Mouse (Mus musculus): ENCODE data around the gene Xpo6.

Gene Xpo6

GRCm38 (mm10) chr7:126200178-126200996 lies at the start of gene Xpo6:
Xpo6 (minus strand) TSS chr7:126200501.
- DNase-seq (ENCODE audit: low read depth, low spot score): peak; percentile 90

- no peak for DNase-seq (ENCODE audit: low read depth, low spot score)
Measured at GRCm38 (mm10) chr7:126249986-126250385, 49.7 kb upstream of the Xpo6 start.

DNA sequence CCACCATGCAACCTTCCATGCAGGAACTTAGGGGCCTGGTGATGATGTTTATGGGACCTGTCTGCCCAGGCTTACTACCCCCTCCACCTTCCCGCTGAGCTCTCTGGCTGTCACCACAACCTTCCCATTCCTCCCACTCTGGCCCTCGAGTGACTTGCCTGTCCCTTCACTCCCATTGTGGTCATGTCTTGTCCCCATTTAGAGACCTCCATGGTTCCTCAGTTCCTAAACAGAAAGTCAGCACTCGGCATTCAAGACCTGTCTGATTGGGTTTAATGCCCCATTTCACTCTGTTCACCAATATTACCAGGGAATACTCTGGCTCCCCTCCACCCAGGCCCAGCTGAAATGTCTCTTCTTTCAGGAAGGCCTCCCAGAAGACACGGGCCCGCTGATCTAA lies 48.8 kb upstream of the Xpo6 start:
- no peak for DNase-seq (ENCODE audit: low read depth, low spot score)

GRCm38 (mm10) chr7:126248641-126249141 lies 48.4 kb upstream of the Xpo6 start:
- DNase-seq (ENCODE audit: low read depth, low spot score): no peak

- peak; percentile 59 for DNase-seq (ENCODE audit: low read depth, low spot score)
Measured at GRCm38 (mm10) chr7:126248088-126248487, 47.8 kb upstream of the Xpo6 start.

DNA sequence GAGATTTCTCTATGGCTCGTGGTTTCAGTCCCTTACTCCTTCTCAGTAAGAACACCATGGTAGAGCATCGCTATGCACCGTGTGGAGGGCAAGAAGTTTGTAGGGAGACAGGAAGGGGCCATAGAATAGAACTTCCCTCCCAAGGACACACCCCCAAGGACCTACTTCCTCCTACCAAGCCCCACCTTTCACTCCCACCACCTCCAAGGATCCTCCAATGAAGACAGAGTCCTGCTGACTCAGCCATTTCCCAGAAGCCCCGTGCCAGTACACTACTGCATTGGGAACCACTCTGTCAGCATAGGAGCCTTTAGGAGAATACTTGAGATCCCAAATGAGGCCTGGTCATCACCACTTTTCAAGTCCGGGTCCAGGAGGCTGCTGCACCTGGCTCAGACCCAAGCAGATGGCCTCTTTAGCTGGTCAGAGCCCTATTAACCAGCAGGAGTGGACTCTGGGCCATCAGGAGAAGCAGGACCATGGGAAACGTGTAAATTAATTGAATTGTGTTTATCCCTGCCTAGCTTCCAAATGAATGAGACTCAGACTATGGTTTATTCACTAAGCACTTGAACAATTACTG lies 44.0 kb upstream of the Xpo6 start:
- no peak for DNase-seq (ENCODE audit: low read depth, low spot score)

GRCm38 (mm10) chr7:126240814-126241360 lies 40.6 kb upstream of the Xpo6 start:
- no peak for DNase-seq (ENCODE audit: low read depth, low spot score)

DNA sequence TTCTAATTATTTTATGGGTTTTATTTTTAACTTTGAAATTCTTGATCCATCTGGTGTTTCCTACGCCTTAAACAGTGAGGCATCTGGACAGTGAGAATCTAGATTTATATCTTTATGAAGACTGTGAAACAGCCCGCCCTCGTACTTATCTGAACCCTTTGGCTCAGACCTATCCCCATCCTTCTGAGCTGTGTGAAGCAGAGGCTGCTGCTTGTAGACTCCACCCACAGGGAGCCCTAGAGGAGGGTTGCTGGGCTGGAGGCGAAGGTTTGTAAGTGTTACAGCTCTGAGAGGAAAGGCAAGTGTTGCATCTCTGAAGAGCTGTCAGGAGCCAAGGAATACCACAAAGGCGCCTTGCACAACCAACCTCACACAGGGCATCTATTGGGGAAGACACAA lies 36.5 kb upstream of the Xpo6 start:
- DNase-seq (ENCODE audit: low read depth, low spot score): no peak

DNA sequence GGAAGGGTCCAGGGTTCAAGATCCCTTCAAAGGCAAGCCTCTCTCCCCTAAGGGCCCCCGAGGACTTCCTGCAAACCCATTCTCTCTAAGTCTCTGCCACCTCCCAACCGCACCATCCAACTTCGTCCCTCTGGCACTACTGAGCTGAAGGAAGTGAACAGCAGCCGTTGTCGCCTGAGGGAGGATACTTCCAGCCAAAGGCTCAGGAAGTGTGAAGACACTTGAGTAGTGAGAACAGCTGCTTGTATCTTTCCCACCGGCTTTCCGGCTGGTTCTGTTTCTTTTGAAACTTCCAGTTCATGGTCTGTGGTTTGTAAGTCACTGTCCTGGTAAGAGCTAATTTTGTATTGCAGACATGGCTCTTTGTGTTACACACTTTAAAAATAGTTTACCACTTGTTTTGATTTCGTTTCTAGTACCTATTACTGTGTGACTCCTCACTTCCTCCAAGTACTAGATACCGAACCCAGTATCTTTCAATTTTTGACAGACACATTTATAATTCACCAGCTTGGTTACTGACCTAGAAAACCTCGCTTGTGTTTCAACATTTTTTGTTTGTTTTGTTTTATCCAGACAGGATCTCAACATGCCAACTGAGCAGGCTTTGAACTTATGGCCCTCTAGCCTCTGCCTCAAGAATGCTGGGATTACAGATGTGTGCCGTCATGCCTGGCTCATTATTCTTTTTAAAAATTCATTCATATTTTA lies 35.9 kb upstream of the Xpo6 start:
- DNase-seq (ENCODE audit: low read depth, low spot score): no peak

DNA sequence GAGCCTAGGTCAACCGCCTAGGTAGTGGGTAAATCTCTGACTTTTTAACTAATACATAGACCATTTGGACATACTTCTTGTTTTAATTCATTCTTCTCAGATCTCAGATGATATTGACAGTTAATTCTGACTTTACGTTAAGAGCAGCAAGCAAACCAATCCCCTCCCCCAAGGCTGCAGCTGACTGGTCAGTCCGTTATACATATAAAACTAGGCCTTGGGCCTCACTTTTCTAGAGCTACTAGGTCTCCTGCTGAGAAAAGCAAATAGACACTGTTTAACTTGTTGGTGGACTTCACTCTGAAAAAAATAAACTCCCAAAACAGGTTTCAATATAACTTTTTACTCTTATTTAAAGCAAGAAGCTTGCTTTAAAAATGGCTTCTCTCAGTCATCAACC lies 34.3 kb upstream of the Xpo6 start:
- no peak for DNase-seq (ENCODE audit: low read depth, low spot score)

- DNase-seq (ENCODE audit: low read depth, low spot score): no peak
Measured at GRCm38 (mm10) chr7:126232345-126233071, 32.2 kb upstream of the Xpo6 start.

DNA sequence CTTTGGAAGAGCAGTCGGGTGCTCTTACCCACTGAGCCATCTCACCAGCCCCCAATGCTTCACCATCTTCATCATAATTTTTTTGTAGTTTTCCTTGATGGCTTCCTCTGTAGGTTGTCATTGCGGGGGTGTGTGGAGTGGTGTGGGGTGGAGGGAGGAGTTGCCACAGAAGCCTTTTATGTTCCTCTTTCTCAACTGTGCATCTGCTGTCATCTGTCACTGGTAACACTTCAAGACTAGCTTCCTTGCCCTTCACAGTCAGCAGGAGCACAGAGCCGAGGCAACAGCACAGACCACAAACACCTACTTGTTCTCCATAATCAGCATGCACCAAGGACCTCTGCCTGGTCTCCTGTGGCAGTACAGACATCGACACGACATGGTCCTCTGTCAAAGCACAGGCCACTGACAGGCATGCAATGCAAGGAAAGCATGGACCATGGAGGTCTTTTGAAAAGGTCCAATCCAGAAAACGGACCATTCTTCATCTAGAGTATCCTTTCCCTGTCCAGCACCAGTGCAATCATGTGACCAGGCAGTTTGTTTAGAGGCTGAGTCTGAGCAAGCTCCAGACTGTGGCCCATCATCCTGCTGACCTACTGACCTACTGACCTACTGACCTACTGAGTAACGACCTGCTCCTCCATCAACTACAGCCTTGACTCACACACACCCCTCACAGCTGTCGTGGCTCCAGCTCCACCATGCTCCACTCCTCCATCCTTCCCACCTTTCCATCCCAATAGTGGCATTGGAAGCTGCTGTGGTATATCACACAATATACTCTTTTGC lies 30.3 kb upstream of the Xpo6 start:
- no peak for DNase-seq (ENCODE audit: low read depth, low spot score)

DNA sequence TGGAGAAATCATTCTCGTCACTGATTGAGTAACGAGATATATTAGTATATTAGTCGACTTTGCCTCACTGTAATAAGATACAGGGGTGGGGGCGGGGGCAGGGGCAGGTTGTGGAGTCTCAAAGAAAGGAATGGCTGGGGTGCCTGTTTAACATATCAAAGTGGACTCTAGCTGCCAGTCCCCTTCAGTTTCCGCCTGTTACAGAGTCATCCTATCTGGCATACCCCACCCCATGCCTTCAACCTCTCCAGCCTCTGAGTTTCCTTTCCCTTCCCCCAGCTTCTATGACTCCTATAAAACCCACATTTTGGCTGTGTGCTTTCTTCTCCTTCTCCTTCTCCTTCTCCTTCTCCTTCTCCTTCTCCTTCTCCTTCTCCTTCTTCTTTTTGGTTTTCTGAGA lies 25.8 kb upstream of the Xpo6 start:
- DNase-seq (ENCODE audit: low read depth, low spot score): no peak

DNA sequence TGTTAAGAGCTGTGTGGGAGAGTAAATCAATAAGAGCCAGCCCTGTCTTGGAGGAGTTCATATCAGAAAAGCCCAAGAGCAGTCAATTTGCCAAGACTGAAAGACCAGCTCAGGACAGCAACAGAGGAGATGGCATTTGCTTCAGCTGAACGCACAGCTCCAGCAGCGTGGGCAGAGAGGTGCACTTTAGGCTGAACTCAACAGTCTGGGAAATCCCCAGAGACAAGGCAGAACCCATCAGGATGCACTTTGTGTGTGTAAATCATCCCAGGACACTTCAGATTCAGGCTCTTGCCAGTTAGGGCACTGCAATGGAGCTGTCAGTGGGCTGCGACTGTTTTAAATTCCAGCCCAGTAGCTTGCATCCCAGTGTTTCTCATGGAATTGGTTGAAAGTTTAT lies 22.5 kb upstream of the Xpo6 start:
- no peak for DNase-seq (ENCODE audit: low read depth, low spot score)

GRCm38 (mm10) chr7:126220611-126221010 lies 20.3 kb upstream of the Xpo6 start:
- no peak for DNase-seq (ENCODE audit: low read depth, low spot score)

- no peak for DNase-seq (ENCODE audit: low read depth, low spot score)
Measured at GRCm38 (mm10) chr7:126218311-126218710, 18.0 kb upstream of the Xpo6 start.

DNA sequence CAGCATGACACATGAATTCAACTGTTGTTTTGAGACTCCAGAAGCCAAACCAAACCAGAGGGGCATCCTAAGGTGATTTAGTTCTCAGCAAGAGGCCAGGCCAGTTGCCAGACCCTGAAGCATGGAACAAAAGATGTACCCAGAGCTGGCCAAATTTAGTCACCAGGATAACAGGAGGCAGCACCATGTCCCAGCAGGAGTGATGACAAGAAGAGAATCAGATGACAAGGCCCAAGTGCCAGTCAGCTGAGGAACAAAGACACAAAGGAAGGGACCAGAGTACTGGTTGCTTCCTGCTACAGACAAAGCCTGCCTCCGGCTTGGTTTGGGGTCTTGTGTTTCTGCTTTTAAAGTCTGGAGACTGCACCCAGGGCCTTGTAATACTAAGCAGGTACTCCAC lies 16.6 kb upstream of the Xpo6 start:
- DNase-seq (ENCODE audit: low read depth, low spot score): no peak

DNA sequence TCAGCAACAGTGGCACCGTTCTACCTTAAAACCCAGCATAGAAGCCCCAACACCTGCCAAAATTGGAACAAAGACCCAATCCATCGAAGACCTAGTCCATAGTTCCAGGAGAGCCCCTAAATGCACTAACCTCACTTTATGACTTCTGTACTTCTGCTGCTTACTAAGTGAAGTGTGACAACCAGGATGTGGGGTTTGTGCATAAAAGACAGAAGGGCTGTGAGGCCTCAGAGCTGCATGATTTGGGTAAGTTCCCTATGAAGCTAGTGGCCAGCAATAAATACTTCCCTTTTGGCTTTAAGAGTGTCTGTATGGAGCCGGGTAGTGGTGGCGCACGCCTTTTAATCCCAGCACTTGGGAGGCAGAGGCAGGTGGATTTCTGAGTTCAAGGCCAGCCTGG lies 10.6 kb upstream of the Xpo6 start:
- no peak for DNase-seq (ENCODE audit: low read depth, low spot score)

DNA sequence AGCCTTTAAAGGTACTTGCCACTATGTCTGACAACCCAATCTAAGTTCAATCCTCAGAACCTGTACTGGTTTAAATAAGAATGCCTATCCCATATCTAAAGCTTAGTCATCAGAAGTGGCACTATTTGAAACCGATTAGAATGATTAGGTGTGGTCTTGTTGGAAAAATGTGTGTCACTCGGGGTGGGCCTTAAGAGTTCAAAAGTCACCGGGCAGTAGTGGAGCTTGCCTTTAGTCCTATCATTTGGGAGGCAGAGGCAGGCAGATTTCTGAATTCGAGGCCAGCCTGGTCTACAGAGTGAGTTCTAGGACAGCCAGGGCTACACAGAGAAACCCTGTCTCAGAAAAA lies 670 bp upstream of the Xpo6 start:
- DNase-seq (ENCODE audit: low read depth, low spot score): no peak

GRCm38 (mm10) chr7:126199691-126200102 lies 604 bp downstream of the Xpo6 start:
- no peak for DNase-seq (ENCODE audit: low read depth, low spot score)

DNA sequence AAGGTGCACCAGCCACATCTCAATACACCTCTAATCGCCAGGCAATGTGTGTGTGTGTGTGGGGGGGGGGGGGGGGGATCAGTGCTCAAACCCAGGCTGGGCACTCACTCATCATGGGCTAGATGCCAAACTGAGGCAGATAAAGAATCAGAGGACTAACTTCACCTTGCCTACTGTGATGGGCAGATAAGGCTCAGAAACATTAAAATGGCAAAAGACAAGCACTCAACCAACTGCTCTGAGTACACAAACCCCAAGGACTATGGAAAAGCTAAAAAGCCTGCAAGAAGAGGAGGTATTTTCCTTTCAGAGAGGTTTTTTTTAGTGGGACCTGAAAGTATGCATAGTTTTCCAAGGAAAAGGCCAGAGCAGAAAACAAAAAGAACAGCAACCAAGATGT lies 1.4 kb downstream of the Xpo6 start:
- no peak for DNase-seq (ENCODE audit: low read depth, low spot score)
